Comparison of ENCODE assay signal across 8 mouse cellular contexts in the genomic region with DNA sequence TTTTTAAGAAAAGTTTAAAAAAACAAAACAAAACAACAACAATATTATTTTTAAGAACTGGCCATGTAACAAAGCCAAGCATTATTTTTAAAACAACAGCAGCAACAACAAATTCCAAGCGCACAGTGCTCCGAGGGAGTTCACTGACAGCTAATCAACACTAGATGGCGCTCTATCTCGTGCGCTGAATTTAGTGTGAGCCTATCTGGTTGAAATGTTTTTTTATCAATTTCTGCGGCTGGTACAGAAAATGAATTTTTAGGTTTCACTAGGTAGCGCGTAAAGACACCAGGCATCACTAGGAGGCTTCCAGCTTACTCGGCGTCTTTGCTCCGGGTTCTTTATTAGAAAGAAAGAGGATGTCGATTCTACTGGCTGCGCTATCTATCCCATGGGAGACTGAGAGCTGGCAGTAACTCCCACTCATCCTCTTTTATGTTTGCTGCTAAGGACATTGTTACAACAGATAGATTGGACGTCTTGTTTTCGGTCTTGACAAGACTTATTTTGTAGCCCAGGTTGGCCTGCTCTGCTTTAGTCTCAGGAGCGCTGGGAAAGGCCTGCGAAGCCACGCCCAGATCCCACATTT. TPM values are rescaled to one million over a fixed set of nuclear protein-coding genes. Genes with fewer than 3 reads are reported as not detected.
DNase-seq lines count a peak whose midpoint lies in the region; ATAC-seq lines count a peak whose summit lies in the region.

No protein-coding gene starts in this region.

- DNase-seq in kidney, adult 9 months = peak; percentile 55
- DNase-seq in kidney, adult 11 months = no peak
- peak; percentile 25 for DNase-seq in adrenal gland, adult 2 months
- DNase-seq in cerebellum, postnatal 36 days = peak; percentile 58 to 69
- peak; percentile 70 for DNase-seq in hindbrain, embryonic 11.5 days (ENCODE audit: low spot score)
- DNase-seq in liver, embryonic 11.5 days (ENCODE audit: low spot score) = no peak
- peak; percentile 63 for DNase-seq in neural tube, embryonic 11.5 days (ENCODE audit: low spot score)
- no peak for DNase-seq in ovary, postnatal 36 days (ENCODE audit: low spot score)

- H3K4me3 ChIP-seq in hindbrain, embryonic 11.5 days (ENCODE audit: low read depth, low read length) = no peak overlapping the region
- H3K4me3 ChIP-seq in liver, embryonic 11.5 days (ENCODE audit: low read depth, low read length) = no peak overlapping the region
- H3K4me3 ChIP-seq in neural tube, embryonic 11.5 days (ENCODE audit: low read depth, low read length) = no peak overlapping the region

- no peaks in the 10 kb centered on the region for H3K9me3 ChIP-seq in hindbrain, embryonic 11.5 days (ENCODE audit: control insufficient read depth, low read length)
- H3K9me3 ChIP-seq in liver, embryonic 11.5 days (ENCODE audit: control insufficient read depth, low read length) = peaks cover 3% of the 10 kb centered on the region; the same call in 1 of the 2 replicates
- H3K9me3 ChIP-seq in neural tube, embryonic 11.5 days (ENCODE audit: control insufficient read depth, low read length) = no peaks in the 10 kb centered on the region

- no peaks in the 10 kb centered on the region for H3K4me1 ChIP-seq in hindbrain, embryonic 11.5 days (replicated peaks; ENCODE audit: control insufficient read depth, insufficient read depth, low read length)
- H3K4me1 ChIP-seq in liver, embryonic 11.5 days (replicated peaks; ENCODE audit: control insufficient read depth, insufficient read depth, low read length) = no peaks in the 10 kb centered on the region
- no peaks in the 10 kb centered on the region for H3K4me1 ChIP-seq in neural tube, embryonic 11.5 days (ENCODE audit: control insufficient read depth, insufficient read depth, low read length)

- H3K4me2 ChIP-seq in hindbrain, embryonic 11.5 days (replicated peaks; ENCODE audit: low read depth, low read length) = no peak overlapping the region
- H3K4me2 ChIP-seq in liver, embryonic 11.5 days = peak overlapping the region; percentile 21; the same call in 1 of the 2 replicates
- no peak overlapping the region for H3K4me2 ChIP-seq in neural tube, embryonic 11.5 days (ENCODE audit: low read depth)

- no peaks in the 10 kb centered on the region for H3K36me3 ChIP-seq in hindbrain, embryonic 11.5 days (ENCODE audit: control insufficient read depth, insufficient read depth, low read length)
- no peaks in the 10 kb centered on the region for H3K36me3 ChIP-seq in liver, embryonic 11.5 days (ENCODE audit: control insufficient read depth, insufficient read depth, low read length)
- H3K36me3 ChIP-seq in neural tube, embryonic 11.5 days (ENCODE audit: control insufficient read depth, insufficient read depth, low read length) = no peaks in the 10 kb centered on the region

- no peaks in the 10 kb centered on the region for H3K27me3 ChIP-seq in hindbrain, embryonic 11.5 days (ENCODE audit: control insufficient read depth, insufficient read depth, low read length)
- H3K27me3 ChIP-seq in liver, embryonic 11.5 days (replicated peaks; ENCODE audit: control insufficient read depth, insufficient read depth, low read length) = no peaks in the 10 kb centered on the region
- no peaks in the 10 kb centered on the region for H3K27me3 ChIP-seq in neural tube, embryonic 11.5 days (ENCODE audit: control insufficient read depth, insufficient read depth, low read length)

- no peak overlapping the region for H3K27ac ChIP-seq in hindbrain, embryonic 11.5 days (ENCODE audit: low read depth, low read length)
- no peak overlapping the region for H3K27ac ChIP-seq in liver, embryonic 11.5 days (ENCODE audit: low read depth, low read length)
- no peak overlapping the region for H3K27ac ChIP-seq in neural tube, embryonic 11.5 days (ENCODE audit: low read depth, low read length)

- WGBS in hindbrain, embryonic 11.5 days = 51% methylated on average over 18 of the region's 18 CpGs
- 47% methylated on average over 18 of the region's 18 CpGs for WGBS in liver, embryonic 11.5 days
- WGBS in neural tube, embryonic 11.5 days = 50% methylated on average over 18 of the region's 18 CpGs

- no peak overlapping the region for H3K9ac ChIP-seq in hindbrain, embryonic 11.5 days (ENCODE audit: low read depth, low read length)
- no peak overlapping the region for H3K9ac ChIP-seq in liver, embryonic 11.5 days (ENCODE audit: low read depth, low read length)
- H3K9ac ChIP-seq in neural tube, embryonic 11.5 days (ENCODE audit: low read length) = no peak overlapping the region

- ATAC-seq in hindbrain, embryonic 11.5 days (ENCODE audit: low FRiP score) = no peak
- no peak; the same call in 1 of the 2 replicates for ATAC-seq in liver, embryonic 11.5 days (replicated peaks; ENCODE audit: low FRiP score)
- ATAC-seq in neural tube, embryonic 11.5 days (ENCODE audit: insufficient read depth, low FRiP score, low TSS enrichment) = no peak

RNA-seq across cellular contexts. Expression of gene Snrpf, which starts 22.0 kb away (rescaled TPM):
- 10 to 100 TPM; 11.7 to 16.6 TPM for total RNA-seq in adrenal gland, adult 2 months (2021)
- polyA plus RNA-seq in adrenal gland, adult 2 months (2012; rRNA removed) = 10.6 and 12.5 TPM in 2 replicates
- polyA plus RNA-seq in hindbrain, embryonic 11.5 days (2014; fragmentation: Nextera tagmentation; extraction: Ambion mirVana) = 135 TPM in 2 replicates
- 179 and 199 TPM in 2 replicates for polyA plus RNA-seq in liver, embryonic 11.5 days (2014; fragmentation: Nextera tagmentation; extraction: Ambion mirVana)
- 135 and 139 TPM in 2 replicates for polyA plus RNA-seq in neural tube, embryonic 11.5 days (2014; fragmentation: Nextera tagmentation; extraction: Ambion mirVana)

RNA-seq across cellular contexts. Expression of gene Ntn4, which starts 29.0 kb away (rescaled TPM):
- 10 to 100 TPM; 14.6 to 26.8 TPM for total RNA-seq in adrenal gland, adult 2 months (2021)
- polyA plus RNA-seq in adrenal gland, adult 2 months (2012; rRNA removed) = 11.0 and 12.5 TPM in 2 replicates
- polyA plus RNA-seq in hindbrain, embryonic 11.5 days (2014; fragmentation: Nextera tagmentation; extraction: Ambion mirVana) = 2.3 and 4.3 TPM in 2 replicates
- polyA plus RNA-seq in liver, embryonic 11.5 days (2014; fragmentation: Nextera tagmentation; extraction: Ambion mirVana) = 0.56 and 0.60 TPM in 2 replicates
- polyA plus RNA-seq in neural tube, embryonic 11.5 days (2014; fragmentation: Nextera tagmentation; extraction: Ambion mirVana) = 1.5 and 1.9 TPM in 2 replicates

Comparison
In these comparisons a context has a peak if more than half of its experiments do, and no peak if none do; other contexts are left out.
1. DNase-seq: peak in kidney, adult 9 months (single experiment), adrenal gland, adult 2 months (single experiment), cerebellum, postnatal 36 days (2 of 2), hindbrain, embryonic 11.5 days (single experiment) and neural tube, embryonic 11.5 days (single experiment); none in kidney, adult 11 months (single experiment), liver, embryonic 11.5 days (single experiment) and ovary, postnatal 36 days (single experiment).
2. RNA of gene Snrpf, which starts 22.0 kb away (polyA plus RNA-seq): 179 to 199 TPM in liver, embryonic 11.5 days, 135 to 139 TPM in neural tube, embryonic 11.5 days and 135 TPM in hindbrain, embryonic 11.5 days; 10.6 to 12.5 TPM in adrenal gland, adult 2 months; every median in the first group is over 10 times any median in the second.